Mouse (Mus musculus) gastrocnemius, postnatal 36 days (tissue): ENCODE data around the gene Sept9. TPM values are rescaled to one million over a fixed set of nuclear protein-coding genes. Genes with fewer than 3 reads are reported as not detected.
"Not testable (repeated sequence)": the region's sequence is repeated elsewhere in the genome, so short reads cannot be mapped to it uniquely, and the experiment has no call there.

ENCODE experiments used
- DNase-seq, 2 experiments: peaks; one replicate each; pipeline ENCODE4 v3.0.0; 2022
- intact Hi-C: fragments of 180-260 bp; cut with DNase I; formaldehyde crosslinking; loops from one replicate; pipeline ENCODE4 v1.15.1; 2025
- total RNA-seq, 2 experiments: library from RNA; stranded (reverse); gene quantifications; 2 replicates each; pipeline ENCODE4 v1.2.3; 2021

Gene Sept9
- total RNA-seq, 2 experiments from 2014 or later = 11.3 to 14.2 TPM

DNA sequence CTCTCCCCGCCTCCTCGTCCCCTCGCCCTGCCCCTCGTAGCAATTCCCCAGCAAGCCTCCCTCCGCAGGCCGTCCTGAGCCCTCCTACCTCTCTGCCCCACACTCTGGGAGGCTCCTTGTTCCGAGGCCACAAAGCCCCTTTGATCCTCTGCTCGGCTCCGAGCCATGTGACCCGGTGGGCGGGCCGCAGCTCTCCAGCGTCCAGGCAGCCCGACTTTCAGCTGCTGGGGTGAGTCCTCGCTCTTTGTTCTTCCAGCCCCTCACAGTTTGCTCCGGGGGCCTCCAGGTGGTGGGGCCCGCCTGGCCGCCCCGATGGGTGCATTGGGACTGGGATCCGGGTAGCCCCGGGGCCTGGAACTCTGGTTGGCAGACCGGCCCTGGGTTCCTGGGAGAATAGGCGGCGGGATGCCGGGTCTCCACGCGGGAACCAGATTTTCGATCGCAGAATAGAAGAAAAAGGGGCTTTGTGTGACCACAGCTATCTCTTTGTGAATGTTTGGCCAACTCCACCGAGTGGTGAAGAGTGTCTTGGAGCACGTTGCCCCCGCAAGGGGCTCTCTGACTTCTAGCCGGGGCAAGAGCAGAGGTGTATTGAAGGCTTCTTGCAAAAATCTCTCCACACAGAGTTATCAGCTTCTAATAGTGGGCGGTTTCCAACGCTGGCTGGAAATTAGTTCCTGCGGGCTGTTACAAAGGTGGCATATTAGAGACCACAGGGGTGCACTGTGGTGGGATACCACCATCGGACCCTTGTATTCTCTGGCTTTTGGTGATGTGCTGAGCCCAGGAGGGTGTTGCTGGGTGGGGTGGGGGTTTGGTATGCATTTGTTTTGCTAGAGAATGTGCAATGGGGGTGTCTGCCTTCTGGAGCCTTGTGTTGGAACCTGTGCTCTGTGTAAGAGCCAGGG is 133.0 kb downstream of the Sept9 start:
- no peak for DNase-seq
- intact Hi-C loops = no loop called here

DNA sequence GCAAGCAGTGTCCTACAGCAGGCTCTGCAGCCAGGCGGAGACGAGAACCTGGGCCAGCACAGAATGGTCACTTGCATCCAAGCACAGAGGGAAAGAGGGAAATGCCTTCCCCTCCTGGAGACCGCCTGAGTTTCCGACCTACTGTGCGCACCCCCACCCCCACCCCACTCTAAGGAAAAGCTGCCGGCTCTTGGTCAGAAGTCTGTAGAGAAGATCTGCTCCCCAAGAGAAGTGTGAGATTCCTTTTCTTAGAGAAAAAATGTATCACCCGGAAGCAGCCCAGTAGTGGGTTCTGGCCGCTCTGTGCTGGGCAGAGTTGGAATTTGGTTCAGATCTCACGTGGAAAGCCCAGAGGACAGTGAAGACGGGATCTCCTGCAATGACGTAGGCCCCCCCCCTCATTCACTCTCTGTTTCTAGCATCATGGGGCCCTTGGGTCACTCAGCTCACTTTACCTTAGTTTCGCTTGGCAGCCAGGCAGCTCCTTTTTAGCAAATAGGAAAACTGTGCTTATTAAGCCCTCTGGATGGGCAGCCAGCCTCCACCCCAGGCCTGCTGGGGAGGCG is 133.8 kb downstream of the Sept9 start:
- no peak for DNase-seq
- intact Hi-C loops = no loop called here

DNA sequence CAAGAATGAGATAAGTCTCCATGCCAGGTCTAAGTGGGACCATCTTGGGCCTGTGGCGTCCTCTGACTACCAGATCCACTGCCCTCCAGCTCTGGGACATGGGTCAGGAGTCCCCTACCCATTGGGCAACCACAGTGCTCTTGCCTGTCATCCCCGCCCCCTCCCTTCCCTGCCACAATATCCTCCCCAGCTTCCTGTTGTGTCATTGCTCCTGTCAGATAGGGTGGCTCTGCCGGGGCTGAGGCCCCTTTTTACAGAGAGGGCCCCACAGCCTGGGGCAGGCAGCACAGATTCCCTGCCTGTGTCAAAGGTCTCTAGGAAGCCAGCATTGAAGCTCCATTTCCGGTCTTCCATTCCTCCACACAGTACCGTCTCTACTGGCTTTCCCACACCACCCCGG is 134.6 kb downstream of the Sept9 start:
- intact Hi-C loops = no loop called here
- no peak for DNase-seq

DNA sequence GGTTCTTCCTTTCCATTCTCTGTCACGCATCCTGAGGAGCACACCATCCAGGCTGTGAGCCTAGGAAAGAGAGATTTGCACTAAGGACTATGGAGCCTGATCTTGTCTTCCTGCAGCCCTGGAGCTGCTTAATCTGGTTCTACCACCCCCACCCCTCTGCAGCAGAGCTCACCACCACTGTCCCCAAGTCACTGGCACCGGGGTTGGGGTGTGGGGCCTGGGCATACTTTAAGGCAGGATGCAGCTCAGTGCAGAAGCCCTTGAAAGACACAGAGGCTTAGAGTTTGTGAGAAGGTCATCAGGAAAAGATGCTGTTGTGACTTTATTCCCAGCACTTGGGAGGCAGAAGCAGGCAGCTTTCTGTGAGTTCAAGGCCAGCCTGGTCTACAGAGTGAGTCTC is 135.7 kb downstream of the Sept9 start:
- intact Hi-C loops = no loop called here
- DNase-seq = no peak

DNA sequence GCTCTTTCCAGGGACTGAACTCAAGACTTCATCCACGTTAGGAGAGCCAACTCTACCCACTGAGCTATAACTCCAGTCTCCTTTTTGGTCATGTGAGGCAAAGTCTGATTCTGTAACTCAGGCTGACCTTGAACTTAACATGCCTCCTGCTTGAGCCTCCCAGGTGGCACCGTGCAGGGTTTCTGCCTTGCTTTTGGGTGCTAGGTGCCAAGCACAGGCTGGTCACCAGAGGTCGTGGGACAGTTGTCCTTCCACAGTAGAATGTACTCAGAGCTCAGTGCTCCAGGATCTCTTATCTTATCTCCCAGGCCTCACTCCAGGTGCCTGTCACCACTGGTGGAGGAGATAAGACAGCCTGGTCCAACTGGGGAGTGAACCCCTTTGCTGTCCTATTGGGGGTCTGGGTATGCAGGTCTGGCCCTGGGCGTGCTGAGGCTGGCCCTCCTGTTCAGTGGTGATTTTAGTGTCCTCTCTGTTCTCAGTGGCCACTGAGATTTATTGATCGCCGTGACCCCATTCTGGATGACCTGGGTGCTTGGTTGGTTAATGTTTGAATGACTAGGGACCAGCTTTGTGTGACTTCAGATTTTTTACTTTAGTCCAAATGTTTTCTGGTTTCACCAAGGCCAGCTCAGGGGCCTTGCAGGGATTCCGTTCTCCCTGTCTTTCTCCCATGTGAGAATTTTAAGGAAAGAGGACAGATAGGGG is 136.8 kb downstream of the Sept9 start:
- DNase-seq = no peak
- intact Hi-C loops = no loop called here

DNA sequence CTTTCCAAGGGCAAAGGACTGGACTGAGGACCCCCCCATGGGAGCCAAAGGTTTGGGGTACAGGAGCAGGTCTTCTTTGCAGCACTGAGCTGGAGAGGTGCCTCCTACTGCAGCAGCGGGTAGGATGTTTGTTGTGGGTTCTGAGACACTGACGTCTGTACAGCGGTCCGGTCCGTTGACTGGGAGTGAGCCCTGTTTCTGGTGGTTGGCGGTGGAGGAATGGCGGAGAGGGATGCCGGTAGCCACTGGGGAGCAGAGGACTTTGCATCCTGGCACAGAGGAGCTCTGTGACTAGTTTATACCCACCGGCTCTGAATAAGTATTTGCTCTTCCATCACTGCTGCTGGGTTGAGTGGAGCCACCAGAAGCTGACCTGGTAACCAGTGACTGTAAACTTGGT is 138.3 kb downstream of the Sept9 start:
- intact Hi-C loops = no loop called here
- no peak for DNase-seq

DNA sequence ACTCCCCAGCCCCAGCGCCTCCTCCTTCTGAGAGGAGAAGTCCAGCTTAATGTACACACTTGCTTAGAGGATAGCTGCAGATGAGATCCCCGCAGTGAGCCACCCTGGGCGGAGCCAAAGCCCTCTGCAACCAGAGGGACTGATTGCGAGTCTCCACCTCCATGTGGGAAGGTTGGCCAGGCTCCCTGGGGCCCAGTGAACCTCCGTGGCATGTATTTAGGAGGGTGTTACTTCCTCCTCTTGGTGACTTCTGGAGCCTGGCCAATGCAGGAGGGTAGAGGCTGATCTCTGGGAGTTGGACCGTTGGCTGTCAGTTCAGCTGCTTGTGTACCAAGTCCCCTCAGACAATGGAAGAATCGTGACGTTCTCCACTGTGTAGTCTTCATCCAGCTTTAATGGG is 139.0 kb downstream of the Sept9 start:
- intact Hi-C loops = no loop called here
- DNase-seq = no peak

DNA sequence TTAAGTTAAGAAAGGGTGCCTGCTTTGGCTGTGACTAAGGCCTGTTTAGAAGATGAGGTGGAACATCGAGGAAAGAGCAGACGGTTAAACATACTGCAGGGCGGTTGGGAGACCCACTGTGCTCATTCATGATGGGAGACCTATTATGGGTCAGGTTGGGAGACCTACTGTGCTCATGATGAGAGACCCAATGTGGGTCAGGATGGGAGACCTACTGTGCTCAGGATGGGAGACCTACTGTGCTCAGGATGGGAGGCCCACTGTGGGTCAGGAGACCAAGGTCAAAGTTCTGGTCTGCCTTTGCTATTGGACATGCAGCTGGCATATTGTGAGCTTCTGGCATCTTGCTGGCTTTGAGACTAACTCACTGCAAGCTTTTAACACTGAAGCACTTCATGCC is 139.6 kb downstream of the Sept9 start:
- intact Hi-C loops = no loop called here
- no peak for DNase-seq

DNA sequence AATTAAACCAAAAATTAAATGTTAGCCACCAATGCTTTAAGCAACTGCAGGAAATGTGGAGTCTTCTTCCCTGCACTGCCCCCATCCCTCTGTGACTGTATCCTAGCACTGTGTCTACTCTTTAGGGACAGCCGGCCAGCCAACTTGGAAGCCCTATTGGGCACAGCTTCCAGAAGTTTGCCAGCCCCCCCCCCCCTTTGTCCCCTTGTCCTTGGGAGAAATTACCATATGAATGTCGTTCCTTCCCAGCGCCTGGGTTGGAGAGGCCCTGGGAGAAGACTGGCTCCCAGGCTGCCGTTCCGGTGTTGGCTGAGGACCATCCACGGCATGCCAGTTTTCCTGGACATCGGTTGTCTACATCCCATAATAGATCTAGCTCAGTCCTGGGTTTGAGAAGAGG is 141.8 kb downstream of the Sept9 start:
- intact Hi-C loops = no loop called here

DNA sequence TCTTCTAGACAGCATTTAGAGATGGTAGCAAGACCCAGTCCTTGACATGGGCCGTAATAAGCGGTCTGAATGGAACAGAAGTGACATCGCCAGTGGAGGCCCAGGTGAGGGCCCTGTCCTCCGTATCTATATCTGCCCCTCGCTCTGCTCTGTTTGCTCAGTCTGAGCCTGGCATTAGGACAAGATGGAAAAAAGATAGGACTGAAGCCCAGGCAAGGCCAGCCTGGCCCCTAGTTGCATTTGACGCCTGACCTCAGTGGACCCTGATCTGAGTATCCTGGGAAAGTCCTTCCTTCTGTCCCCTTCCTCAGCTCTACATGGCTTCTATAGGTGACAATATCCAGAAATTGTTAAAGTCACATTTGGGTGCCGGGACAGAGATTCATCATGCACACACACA is 142.6 kb downstream of the Sept9 start:
- no peak for DNase-seq
- intact Hi-C loops = no loop called here

More for the DNA sequence above, 141.8 kb downstream of the Sept9 start:
- no peak for DNase-seq

DNA sequence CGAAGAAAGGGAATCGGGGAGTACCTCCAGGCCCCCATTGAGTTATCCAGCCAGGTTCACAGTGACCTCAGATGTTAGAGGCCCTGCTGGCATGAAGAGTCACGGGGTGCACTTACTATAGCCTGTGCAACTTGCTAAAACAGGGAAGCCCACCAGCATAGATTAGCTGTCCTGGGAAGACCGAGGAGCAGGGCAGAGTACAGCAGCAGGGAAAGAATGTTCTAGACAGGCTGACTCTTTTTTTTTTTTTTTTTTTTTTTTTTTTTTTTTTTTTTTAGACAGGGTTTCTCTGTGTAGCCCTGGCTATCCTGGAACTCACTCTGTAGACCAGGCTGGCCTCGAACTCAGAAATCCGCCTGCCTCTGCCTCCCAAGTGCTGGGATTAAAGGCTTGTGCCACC is 143.0 kb downstream of the Sept9 start:
- DNase-seq, intact Hi-C loops: not testable (repeated sequence)

DNA sequence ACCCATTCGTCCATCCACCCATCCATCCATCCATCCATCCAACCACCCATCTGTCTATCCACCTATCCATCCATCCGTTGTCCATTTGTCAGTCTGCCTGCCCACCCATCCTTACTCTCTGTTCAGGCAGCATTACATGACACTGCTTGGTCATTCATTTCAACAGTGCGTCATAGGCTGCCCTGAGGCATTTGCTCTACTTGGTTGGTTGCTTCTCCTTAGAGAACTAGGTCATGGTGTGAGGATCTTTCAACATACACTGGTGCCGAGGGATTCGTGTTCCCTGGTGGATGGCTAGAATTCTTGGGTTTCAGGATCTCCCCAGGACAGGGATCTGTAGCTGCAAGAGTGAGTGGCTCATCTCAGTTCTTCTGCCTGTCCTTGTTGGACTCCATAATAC is 144.3 kb downstream of the Sept9 start:
- DNase-seq = no peak
- intact Hi-C loops = no loop called here

DNA sequence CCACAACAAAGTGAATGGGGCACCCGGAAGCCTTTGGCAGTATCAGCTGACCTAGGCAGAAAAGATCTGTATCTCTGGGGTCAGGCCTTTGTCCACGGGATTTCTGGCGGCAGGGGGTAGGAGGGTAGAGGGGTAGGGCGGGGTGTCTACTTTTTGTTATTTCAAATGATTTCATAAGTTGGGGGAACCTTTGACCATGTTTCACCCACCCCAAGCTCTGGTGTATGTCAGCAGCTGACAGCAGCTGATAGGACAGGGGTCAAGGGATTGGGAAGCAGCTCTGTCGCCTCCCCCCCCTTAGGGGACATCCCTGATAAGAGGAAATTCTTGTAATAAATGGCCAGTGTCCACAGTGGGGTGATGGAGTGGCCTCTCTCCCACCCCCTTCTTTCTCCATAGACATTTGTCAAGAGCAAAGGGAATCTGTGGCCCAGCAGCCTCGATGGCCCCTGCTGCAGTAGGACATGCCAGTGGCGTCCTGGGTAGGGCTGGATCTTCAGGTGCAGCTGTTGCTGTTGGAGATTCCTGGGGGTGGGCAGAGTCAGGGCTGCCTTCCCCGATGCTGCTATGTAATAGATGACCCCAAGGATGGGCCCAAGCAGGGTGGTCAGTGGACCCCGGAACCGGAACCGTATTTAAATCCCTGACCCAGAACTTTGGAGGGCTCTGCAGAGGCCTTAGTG is 145.0 kb downstream of the Sept9 start:
- intact Hi-C loops = no loop called here
- no peak for DNase-seq

DNA sequence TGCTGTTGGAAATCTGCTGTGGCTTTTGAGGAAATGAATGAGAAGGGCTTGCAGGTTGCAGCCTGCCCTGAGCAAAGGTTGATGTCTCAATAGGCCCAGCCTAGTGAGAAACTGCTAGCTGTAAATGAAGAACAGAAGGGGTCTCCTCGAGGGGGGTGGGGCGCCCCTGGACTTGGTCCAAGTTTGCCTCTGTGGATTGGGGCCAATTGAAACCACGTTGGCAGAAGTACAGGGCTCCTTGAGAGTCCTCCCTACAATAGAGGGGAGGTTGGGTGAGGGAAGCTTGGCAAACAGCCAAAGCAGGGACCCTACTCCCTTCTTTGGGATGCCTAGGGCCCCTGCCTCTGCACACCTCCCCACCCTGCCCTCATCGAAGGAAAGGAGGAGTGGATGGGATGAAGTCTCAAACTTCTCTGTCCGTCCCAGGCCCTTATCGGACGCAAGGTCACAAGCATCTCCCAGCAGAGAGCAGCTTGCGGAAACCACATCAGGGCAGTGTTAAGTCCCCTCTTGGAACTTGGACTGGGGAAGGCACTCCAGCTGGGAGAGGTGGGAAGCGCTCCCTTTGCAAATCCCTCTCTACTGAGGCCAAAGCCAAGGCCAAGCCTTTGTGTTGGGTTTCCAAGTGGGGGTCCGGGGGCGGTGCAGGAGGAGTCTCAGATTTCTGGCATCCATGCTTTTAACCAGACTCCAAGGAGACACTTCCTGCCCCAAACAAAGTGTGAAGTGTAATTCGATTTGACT is 145.7 kb downstream of the Sept9 start:
- intact Hi-C loops = no loop called here
- DNase-seq = no peak

DNA sequence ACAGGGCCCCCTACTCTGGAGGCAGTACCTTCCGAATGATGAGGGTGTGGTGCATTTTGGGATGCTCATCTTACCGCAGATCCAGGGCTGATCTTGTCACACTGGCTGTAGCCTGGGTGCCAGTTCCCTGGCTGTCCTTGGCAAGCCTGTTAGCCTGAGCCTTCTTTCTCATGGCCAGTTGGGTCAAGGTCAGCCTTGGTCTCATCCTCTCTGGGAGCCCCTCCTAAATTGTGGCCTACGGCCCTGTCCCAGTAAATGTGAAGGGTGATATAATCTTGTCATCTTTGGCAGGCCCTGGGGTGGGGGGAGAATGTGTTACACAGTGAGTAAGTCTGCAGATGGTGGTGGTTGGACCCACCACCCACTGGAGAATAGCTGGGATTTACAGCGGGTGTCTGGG is 147.8 kb downstream of the Sept9 start:
- intact Hi-C loops = no loop called here
- DNase-seq = no peak

DNA sequence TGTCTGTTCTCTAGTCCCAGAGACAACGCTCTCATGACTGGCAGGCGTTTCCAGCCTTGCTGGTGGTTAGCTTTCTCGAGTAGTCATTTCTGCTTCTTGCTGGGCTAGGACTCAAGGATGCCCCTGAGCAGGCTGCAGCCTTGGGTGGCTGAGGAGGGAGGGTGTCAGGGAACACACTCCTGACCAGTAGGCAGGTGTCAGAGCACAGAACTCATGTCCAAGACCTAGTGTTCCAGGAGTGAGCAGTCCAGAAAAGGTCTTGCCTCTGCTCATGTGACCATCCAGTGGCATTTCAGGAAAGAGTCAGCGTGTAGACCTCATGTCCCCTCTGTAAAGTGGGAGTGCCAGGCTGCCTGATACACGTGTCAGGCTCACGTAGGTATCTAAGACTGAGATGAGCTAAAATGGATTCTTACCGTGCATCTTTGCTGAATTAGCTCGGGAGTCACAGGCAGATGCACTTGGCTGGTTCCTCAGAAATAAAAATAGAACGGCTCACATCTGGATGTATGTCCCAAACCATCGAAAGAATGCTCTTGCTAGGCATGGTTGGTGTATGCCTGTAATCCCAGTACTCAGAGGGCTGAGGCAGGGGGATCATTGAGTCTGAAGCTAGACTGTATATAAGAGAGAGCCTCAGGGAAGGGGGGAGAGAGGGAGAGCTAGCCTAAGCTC is 149.1 kb downstream of the Sept9 start:
- intact Hi-C loops = no loop called here
- no peak for DNase-seq

DNA sequence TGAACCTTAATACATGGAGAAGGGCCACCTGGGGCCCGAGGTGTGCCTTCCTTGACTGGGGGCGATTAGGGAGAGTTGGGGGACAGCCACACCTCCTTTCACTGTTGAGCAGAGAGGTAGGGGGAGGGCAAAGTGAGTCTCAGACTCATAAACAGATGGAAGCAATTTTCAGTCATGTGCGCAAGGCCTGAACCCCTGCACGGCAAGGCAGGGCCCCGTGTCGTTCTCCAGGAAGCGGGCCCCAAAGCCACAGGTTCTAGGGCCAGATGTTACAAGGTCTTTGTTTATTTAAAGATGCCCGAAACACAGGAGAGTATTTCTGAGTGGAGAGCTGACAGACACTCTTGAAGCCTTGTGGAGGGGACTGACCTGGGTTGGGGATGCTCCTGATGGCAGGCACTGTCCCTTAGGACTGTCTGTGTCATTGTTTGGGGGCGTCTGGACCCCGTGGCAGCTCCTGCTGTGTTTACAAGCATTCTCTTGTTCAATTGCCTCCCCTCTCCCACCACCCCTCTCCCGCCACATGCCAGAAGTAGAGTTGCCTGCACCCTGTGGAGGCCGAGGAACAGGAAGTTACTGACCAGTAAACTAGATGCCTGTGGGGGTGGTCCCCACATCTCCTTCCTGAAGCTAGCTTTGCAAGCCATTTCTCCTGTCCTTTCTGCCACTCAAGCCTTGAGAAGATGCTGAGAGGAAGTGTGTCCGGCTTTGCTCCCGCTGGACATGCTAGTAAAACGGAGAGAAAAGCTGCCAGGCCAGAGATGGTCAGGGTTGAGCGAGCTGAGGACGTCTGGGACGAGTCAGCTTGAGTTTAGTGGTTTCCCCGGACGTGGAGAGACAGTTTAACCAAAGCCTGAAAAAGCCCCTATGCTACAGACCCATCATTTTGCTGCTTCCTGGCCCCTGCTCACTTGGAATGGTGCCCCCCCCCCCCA is 150.2 kb downstream of the Sept9 start:
- DNase-seq = no peak
- intact Hi-C loops = no loop called here

DNA sequence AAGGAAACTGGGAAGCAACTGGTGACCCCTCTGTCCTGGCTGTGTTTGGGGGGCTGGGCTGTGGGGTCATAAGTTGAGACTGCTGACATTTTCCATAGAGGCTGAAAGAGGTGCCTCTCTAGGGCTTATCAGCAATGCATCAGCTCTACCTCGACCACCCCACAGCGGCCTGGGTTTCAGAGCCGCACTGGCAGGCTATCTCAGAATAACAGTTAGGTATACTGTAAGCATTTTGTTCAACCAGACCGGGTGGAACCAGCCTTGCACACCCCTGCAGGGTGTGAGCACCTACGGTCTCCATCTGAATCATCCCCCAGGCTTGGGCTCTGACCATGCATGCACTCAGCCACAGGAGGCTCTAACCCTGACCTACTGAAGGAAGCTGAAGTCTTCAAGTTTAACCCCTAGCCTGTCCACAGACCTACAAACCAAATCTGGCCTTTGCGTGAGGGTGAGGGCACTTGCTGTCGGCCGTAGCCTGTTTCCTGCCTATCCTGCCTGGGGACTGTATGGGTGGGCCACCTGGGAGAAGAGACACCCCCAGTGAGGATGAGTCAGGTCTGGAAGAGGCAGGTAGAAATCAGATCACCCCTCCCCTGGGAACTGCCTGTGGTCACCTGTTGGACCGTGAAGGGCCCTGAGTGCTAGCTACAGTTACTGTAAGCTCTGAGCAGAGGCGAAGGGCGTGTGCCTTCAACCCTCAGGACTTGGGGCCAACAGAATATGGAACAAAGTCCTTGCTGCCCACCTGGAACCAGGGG is 151.2 kb downstream of the Sept9 start:
- intact Hi-C loops = no loop called here
- no peak for DNase-seq
